Mouse (Mus musculus): Measurements from ENCODE around the gene Gm8764. TPM values are rescaled to one million over a fixed set of nuclear protein-coding genes. Genes with fewer than 3 reads are reported as not detected.

Gm8764 gene
- polyA plus RNA-seq, 1 experiment from 2014 or later: not detected

Other genes starting within 250 kb of the Gm8764 start
- not detected in 2 replicates for gene Gm21293, start 17.0 kb upstream of the Gm8764 start, polyA plus RNA-seq (2016; fragmentation: Nextera tagmentation; extraction: Ambion mirVana)
- gene Gm6763, start 8.5 kb upstream of the Gm8764 start, polyA plus RNA-seq (2016; fragmentation: Nextera tagmentation; extraction: Ambion mirVana): not detected in 2 replicates
- not detected in 2 replicates for gene Gm21304, start 8.5 kb downstream of the Gm8764 start, polyA plus RNA-seq (2016; fragmentation: Nextera tagmentation; extraction: Ambion mirVana)
- not detected in 2 replicates for gene Gm21312, start 17.0 kb downstream of the Gm8764 start, polyA plus RNA-seq (2016; fragmentation: Nextera tagmentation; extraction: Ambion mirVana)
- not detected in 2 replicates for gene Gm20765, start 25.5 kb downstream of the Gm8764 start, polyA plus RNA-seq (2016; fragmentation: Nextera tagmentation; extraction: Ambion mirVana)
- not detected in 2 replicates for gene Gm4340, start 34.0 kb downstream of the Gm8764 start, polyA plus RNA-seq (2016; fragmentation: Nextera tagmentation; extraction: Ambion mirVana)